Mouse (Mus musculus): ENCODE data around the gene Lrwd1.
"Not testable (repeated sequence)": the region's sequence is repeated elsewhere in the genome, so short reads cannot be mapped to it uniquely, and the experiment has no call there.

DNA sequence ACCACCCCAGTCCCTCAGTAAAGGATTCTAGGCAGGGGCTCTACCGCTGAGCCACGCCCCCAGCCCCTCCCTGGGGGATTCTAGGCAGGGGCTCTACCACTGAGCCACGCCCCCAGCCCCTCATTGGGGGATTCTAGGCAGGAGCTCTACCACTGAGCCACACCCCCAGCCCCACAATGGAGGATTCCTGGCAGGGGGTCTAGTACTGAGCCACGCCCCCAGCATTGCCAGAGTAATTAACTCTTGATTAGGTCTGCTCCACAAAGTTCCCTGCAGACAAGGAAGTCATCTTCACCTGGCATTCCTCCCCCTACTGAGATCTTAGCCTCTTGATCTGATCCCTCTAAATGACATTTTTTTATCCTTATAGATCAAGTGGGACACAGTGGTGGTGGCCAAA lies 22.3 kb downstream of the Lrwd1 start:
- TF ChIP-seq GATA1 (IDR thresholded peaks at IDR 0.05; ENCODE audit: borderline replicate concordance, low read length); FLI1 (IDR thresholded peaks at IDR 0.05; ENCODE audit: low read length): not testable (repeated sequence)
